Mouse (Mus musculus) erythroblast, adult 5-6 weeks (primary cell): ENCODE results near the gene Nup98. TPM values are rescaled to one million over a fixed set of nuclear protein-coding genes. Genes with fewer than 3 reads are reported as not detected.

Experiments used
- ATAC-seq: replicated peaks from 2 replicates; pipeline ENCODE4 v1.8.0; 2016; ENCODE audit warnings: moderate number of reproducible peaks, mild to moderate bottlenecking, moderate TSS enrichment, inconsistent platforms; ENCODE audit not compliant: poor library complexity, low FRiP score, severe bottlenecking
- total RNA-seq, 2 experiments: library from RNA; stranded (forward) in 1 of 2; stranded (reverse) in 1 of 2; fragments of 150-400 nt in 1 of 2; fragments of 200-764, 138-1000 nt in 1 of 2; gene quantifications; 2 replicates each; pipeline versions ENCODE4 v1.2.3 to v1.2.4; 2015 to 2017; ENCODE audit warnings: low replicate concordance in 2 of 2

Gene Nup98
- total RNA-seq, 2 experiments from 2014 or later = 16.6 to 18.6 TPM

DNA sequence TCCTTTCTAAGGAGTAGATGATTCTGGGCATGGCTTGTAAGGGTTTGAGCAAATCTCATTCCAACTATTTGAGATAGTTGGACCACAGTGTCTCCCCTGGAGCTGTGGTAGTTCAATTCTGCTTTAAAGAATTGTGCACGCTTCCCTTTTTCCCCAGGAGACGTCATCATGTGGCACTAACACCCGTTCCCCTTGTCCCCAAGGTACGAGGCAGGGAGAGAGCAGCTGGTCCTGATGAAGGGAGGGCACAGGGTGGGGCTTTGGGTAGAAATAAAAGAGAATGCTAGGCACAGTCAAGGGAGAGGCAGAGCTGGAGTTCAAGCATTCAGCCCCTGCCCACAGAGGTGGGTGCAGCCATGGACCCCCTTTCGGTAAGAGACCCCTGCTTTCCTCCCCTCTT, 127.2 kb downstream of the Nup98 start, which contains the start of gene Trpc2:
Trpc2 (plus strand) TSS at position 301 of the 400 bp plus-strand sequence.
- no peak for ATAC-seq

DNA sequence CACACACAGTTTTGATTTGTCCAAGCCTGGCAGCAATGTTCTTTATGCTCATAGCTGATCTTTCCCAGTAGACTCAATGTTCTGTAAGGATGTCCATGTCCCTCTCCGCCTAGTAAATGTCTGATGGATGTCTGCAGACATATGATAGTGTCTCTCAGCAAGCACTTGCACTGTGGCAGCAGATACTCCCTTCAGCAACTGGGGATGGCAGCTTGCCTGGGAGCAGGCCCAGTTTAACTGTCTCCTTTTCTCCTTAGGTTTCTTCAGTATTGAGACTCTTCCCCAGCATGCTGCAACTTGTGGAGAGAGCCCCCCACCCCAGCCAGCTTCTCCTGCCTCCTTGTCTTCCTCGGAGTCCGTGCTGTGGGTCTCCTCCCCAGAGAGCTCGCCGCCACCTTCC, 128.2 kb downstream of the Nup98 start:
- ATAC-seq = no peak

DNA sequence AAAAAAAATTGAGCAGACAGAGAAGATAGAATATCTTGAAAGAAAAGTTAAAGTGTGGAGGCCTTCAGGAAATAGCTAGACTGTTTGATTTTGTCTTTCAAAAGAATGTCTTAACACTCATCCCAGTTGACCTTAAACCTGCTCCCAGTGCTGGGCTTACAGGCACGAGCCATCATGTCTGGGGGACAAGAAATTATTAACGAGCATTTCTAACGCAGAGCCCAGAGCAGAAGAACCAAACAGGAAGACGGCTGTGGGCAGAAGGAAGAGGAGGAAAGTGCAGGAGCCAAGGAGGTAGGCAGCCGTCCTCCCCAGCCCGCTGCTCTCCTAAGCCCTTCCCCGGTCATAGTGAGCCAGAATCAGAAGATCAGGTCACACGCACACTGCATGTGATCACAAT, 129.7 kb downstream of the Nup98 start:
- no peak for ATAC-seq

DNA sequence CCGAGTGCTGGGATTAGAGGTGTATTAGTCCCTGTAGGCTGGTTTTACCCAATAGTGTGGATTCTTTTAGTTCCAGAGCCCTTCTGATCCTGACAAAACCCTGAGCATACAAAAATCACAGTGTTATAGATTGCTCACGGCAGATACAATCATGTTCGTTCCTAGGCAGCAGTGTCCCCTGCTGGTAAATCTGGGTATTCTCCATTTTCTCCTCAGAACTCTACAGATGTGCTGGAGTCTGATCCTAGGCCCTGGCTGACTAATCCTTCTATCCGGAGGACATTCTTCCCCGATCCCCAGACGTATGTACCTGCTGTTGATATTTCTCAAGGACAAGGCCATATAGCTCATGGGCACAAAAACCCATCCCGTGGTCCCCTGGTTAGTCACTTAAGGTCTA, 131.5 kb downstream of the Nup98 start:
- peak; percentile 57; the same call in 1 of the 2 replicates for ATAC-seq

DNA sequence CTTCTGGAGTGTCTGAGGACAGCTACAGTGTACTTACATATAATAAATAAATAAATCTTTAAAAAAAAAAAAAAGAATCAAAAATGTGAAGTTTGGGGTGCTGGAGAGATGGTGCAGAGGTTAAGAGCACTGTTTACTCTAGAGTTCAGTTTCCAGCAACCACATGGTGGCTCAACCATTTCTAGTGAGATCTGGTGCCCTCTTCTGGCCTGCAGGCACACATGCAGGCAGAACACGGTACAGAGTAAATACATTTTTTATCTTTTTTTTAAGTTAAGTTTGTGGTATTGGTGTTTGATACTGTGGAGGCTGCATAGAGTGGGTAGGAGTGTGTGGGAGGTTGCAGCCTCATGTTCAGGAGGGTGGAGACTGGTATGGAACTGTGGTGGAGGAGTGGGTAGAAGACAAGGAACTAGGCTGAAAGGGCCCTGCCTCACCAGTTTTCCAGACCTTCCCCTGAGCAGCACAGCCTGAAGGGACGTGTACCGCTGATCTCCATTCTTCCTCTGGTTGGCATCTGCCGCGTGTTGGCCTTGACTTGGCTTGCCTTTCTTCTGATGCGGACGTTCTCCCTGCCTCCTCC, 133.2 kb downstream of the Nup98 start:
- ATAC-seq = peak; percentile 62

Other genes starting within 250 kb of the Nup98 start
- 7.7 TPM in 1 of 2 replicates, not detected in the other for gene Il18bp, start 191.5 kb downstream of the Nup98 start, total RNA-seq (2015; ENCODE audit: low replicate concordance)
- 5.4 and 9.0 TPM in 2 replicates for gene Il18bp, start 191.5 kb downstream of the Nup98 start, total RNA-seq (2017; ENCODE audit: low replicate concordance)
- gene Rnf121, start 144.7 kb downstream of the Nup98 start, total RNA-seq (2015; ENCODE audit: low replicate concordance) = 3.8 and 5.8 TPM in 2 replicates
- gene Rnf121, start 144.7 kb downstream of the Nup98 start, total RNA-seq (2017; ENCODE audit: low replicate concordance) = 2.8 and 6.6 TPM in 2 replicates
- gene Xndc1, start 144.7 kb downstream of the Nup98 start, total RNA-seq (2015; ENCODE audit: low replicate concordance) = 3.8 and 12.3 TPM in 2 replicates
- 7.3 and 8.6 TPM in 2 replicates for gene Xndc1, start 144.7 kb downstream of the Nup98 start, total RNA-seq (2017; ENCODE audit: low replicate concordance)
- gene Xntrpc, start 144.5 kb downstream of the Nup98 start, total RNA-seq (2015; ENCODE audit: low replicate concordance) = 1.3 TPM in 1 of 2 replicates, not detected in the other
- gene Xntrpc, start 144.5 kb downstream of the Nup98 start, total RNA-seq (2017; ENCODE audit: low replicate concordance) = 0.70 and 1.1 TPM in 2 replicates
- 0.63 TPM in 1 of 2 replicates, not detected in the other for gene Trpc2, start 127.1 kb downstream of the Nup98 start, total RNA-seq (2015; ENCODE audit: low replicate concordance)
- 0.28 TPM in 1 of 2 replicates, not detected in the other for gene Trpc2, start 127.1 kb downstream of the Nup98 start, total RNA-seq (2017; ENCODE audit: low replicate concordance)
- not detected in 2 replicates for gene Art1, start 108.4 kb downstream of the Nup98 start, total RNA-seq (2015; ENCODE audit: low replicate concordance)
- not detected in 2 replicates for gene Art1, start 108.4 kb downstream of the Nup98 start, total RNA-seq (2017; ENCODE audit: low replicate concordance)
- gene Art5, start 100.7 kb downstream of the Nup98 start, total RNA-seq (2015; ENCODE audit: low replicate concordance) = not detected in 2 replicates
- gene Art5, start 100.7 kb downstream of the Nup98 start, total RNA-seq (2017; ENCODE audit: low replicate concordance) = not detected in 2 replicates
- not detected in 2 replicates for gene Chrna10, start 93.3 kb downstream of the Nup98 start, total RNA-seq (2015; ENCODE audit: low replicate concordance)
- not detected in 2 replicates for gene Chrna10, start 93.3 kb downstream of the Nup98 start, total RNA-seq (2017; ENCODE audit: low replicate concordance)
- gene Pgap2, start within 50 bp of the Nup98 start, total RNA-seq (2015; ENCODE audit: low replicate concordance) = 19.0 and 23.4 TPM in 2 replicates
- 3.5 and 5.7 TPM in 2 replicates for gene Pgap2, start within 50 bp of the Nup98 start, total RNA-seq (2017; ENCODE audit: low replicate concordance)
- 110 and 113 TPM in 2 replicates for gene Rhog, start 45.9 kb upstream of the Nup98 start, total RNA-seq (2015; ENCODE audit: low replicate concordance)
- gene Rhog, start 45.9 kb upstream of the Nup98 start, total RNA-seq (2017; ENCODE audit: low replicate concordance) = 22.4 and 27.5 TPM in 2 replicates
- 7.7 and 29.2 TPM in 2 replicates for gene Stim1, start 57.6 kb upstream of the Nup98 start, total RNA-seq (2015; ENCODE audit: low replicate concordance)
- 18.1 and 18.5 TPM in 2 replicates for gene Stim1, start 57.6 kb upstream of the Nup98 start, total RNA-seq (2017; ENCODE audit: low replicate concordance)
- gene Rrm1, start 231.5 kb upstream of the Nup98 start, total RNA-seq (2015; ENCODE audit: low replicate concordance) = 85.7 and 133 TPM in 2 replicates
- 265 and 267 TPM in 2 replicates for gene Rrm1, start 231.5 kb upstream of the Nup98 start, total RNA-seq (2017; ENCODE audit: low replicate concordance)